Mouse (Mus musculus) midbrain, embryonic 14.5 days (tissue): ENCODE results near the gene Mob3a. TPM values are rescaled to one million over a fixed set of nuclear protein-coding genes. Genes with fewer than 3 reads are reported as not detected.

Source experiments
- polyA plus RNA-seq: library from polyadenylated mRNA; unstranded; fragments of >200 nt; fragmentation: Nextera tagmentation; extraction: Ambion mirVana; gene quantifications from 2 replicates; pipeline ENCODE4 v1.2.1, GENCODE M21; 2014

Mob3a gene
- polyA plus RNA-seq, 1 experiment from 2014 or later, result 47.3 TPM

Other genes starting within 250 kb of the Mob3a start
- gene Onecut3, start 207.1 kb downstream of the Mob3a start, polyA plus RNA-seq, result 2.2 and 2.4 TPM in 2 replicates
- gene Atp8b3, start 162.9 kb downstream of the Mob3a start, polyA plus RNA-seq, result 0.76 and 0.78 TPM in 2 replicates
- 31.7 and 34.2 TPM in 2 replicates for gene Rexo1, start 140.4 kb downstream of the Mob3a start, polyA plus RNA-seq
- gene Klf16, start 124.7 kb downstream of the Mob3a start, polyA plus RNA-seq, result 4.9 and 5.0 TPM in 2 replicates
- gene Abhd17a, start 111.6 kb downstream of the Mob3a start, polyA plus RNA-seq, result 128 and 151 TPM in 2 replicates
- 62.1 and 67.6 TPM in 2 replicates for gene Scamp4, start 99.1 kb downstream of the Mob3a start, polyA plus RNA-seq
- gene Adat3, start 99.1 kb downstream of the Mob3a start, polyA plus RNA-seq, result 4.9 and 5.0 TPM in 2 replicates
- 2.5 and 2.6 TPM in 2 replicates for gene Gm49322, start 96.0 kb downstream of the Mob3a start, polyA plus RNA-seq
- 74.1 and 98.5 TPM in 2 replicates for gene Csnk1g2, start 79.1 kb downstream of the Mob3a start, polyA plus RNA-seq
- 80.1 and 88.8 TPM in 2 replicates for gene Btbd2, start 44.9 kb downstream of the Mob3a start, polyA plus RNA-seq
- 46.7 and 54.2 TPM in 2 replicates for gene Mknk2, start 23.9 kb downstream of the Mob3a start, polyA plus RNA-seq
- gene Izumo4, start 207 bp upstream of the Mob3a start, polyA plus RNA-seq, result 22.4 and 25.1 TPM in 2 replicates
- gene Ap3d1, start 40.3 kb upstream of the Mob3a start, polyA plus RNA-seq, result 106 and 116 TPM in 2 replicates
- gene Dot1l, start 53.2 kb upstream of the Mob3a start, polyA plus RNA-seq, result 23.4 and 27.9 TPM in 2 replicates
- gene Sf3a2, start 96.2 kb upstream of the Mob3a start, polyA plus RNA-seq, result 57.2 and 75.1 TPM in 2 replicates
- gene Plekhj1, start 96.6 kb upstream of the Mob3a start, polyA plus RNA-seq, result 107 and 116 TPM in 2 replicates
- 0.12 TPM in 1 of 2 replicates, not detected in the other for gene Amh, start 103.3 kb upstream of the Mob3a start, polyA plus RNA-seq
- gene Jsrp1, start 111.5 kb upstream of the Mob3a start, polyA plus RNA-seq, result 0.23 and 0.30 TPM in 2 replicates
- gene Oaz1, start 124.7 kb upstream of the Mob3a start, polyA plus RNA-seq, result 1,218 and 1,334 TPM in 2 replicates
- gene Lingo3, start 142.1 kb upstream of the Mob3a start, polyA plus RNA-seq, result 6.2 and 7.3 TPM in 2 replicates
- 256 and 328 TPM in 2 replicates for gene Lsm7, start 153.2 kb upstream of the Mob3a start, polyA plus RNA-seq
- 60.5 and 62.7 TPM in 2 replicates for gene Sppl2b, start 153.3 kb upstream of the Mob3a start, polyA plus RNA-seq
- 0.26 TPM in 1 of 2 replicates, not detected in the other for gene Tmprss9, start 169.9 kb upstream of the Mob3a start, polyA plus RNA-seq
- 331 and 393 TPM in 2 replicates for gene Timm13, start 199.0 kb upstream of the Mob3a start, polyA plus RNA-seq
- gene Lmnb2, start 216.3 kb upstream of the Mob3a start, polyA plus RNA-seq, result 13.9 and 20.0 TPM in 2 replicates
- gene Gadd45b, start 228.1 kb upstream of the Mob3a start, polyA plus RNA-seq, result 4.3 and 8.0 TPM in 2 replicates